Mouse (Mus musculus): ENCODE data around the gene 1700011L22Rik.

GRCm38 (mm10) chr8:79211630-79212029, 36.7 kb downstream of the 1700011L22Rik start:
- TF ChIP-seq CTCF (IDR thresholded peaks at IDR 0.05; ENCODE audit: insufficient read depth, low read length) (no peak), POLR2A (IDR thresholded peaks at IDR 0.05; ENCODE audit: borderline replicate concordance, extremely low read depth, low read depth, low read length) (no peak)

Data from lung, adult 2 months (tissue).